Mouse (Mus musculus) forebrain, embryonic 14.5 days (tissue): ENCODE measurements around the gene Trim15. TPM values are rescaled to one million over a fixed set of nuclear protein-coding genes. Genes with fewer than 3 reads are reported as not detected.
A peak's percentile ranks its signal among the peaks of the same experiment; 100 is the strongest.

Source experiments
- ATAC-seq: fragments of 200-750 bp; cut with Nextera tagmentation; 2 replicates; pipeline ENCODE4 v1.8.0; 2017; ENCODE audit warnings: mild to moderate bottlenecking, moderate library complexity
- DNase-seq: peaks from one replicate; pipeline ENCODE4 v3.0.0-alpha.2; 2015; ENCODE audit warnings: low spot score
- H3K27ac ChIP-seq: fragments of 300-500 bp; sonication (generic); 2 replicates; pipeline ENCODE4 v1.5.1; 2014; ENCODE audit warnings: low read depth, mild to moderate bottlenecking, control low read depth, low read length, moderate library complexity
- H3K27me3 ChIP-seq: fragments of 300-500 bp; sonication (generic); replicated peaks from 2 replicates; pipeline ENCODE4 v1.6.1; 2014; ENCODE audit warnings: low read length, control low read depth, mixed read lengths; ENCODE audit not compliant: control insufficient read depth, insufficient read depth
- H3K36me3 ChIP-seq: fragments of 300-500 bp; sonication (generic); 2 replicates; pipeline ENCODE4 v1.6.1; 2014; ENCODE audit warnings: low read length, control low read depth; ENCODE audit not compliant: control insufficient read depth, insufficient read depth
- H3K4me1 ChIP-seq: fragments of 300-500 bp; sonication (generic); 2 replicates; pipeline ENCODE4 v1.6.1; 2014; ENCODE audit warnings: antibody characterized with exemption, low read length, control low read depth; ENCODE audit not compliant: control insufficient read depth, insufficient read depth
- H3K4me2 ChIP-seq: fragments of 300-500 bp; sonication (generic); 2 replicates; pipeline ENCODE4 v1.6.1; 2014; ENCODE audit warnings: mild to moderate bottlenecking, control low read depth, low read length
- H3K4me3 ChIP-seq: fragments of 300-500 bp; sonication (generic); 2 replicates; pipeline ENCODE4 v1.5.1; 2014; ENCODE audit warnings: low read depth, low read length, control low read depth
- H3K9ac ChIP-seq: fragments of 300-500 bp; sonication (generic); 2 replicates; pipeline ENCODE4 v1.6.1; 2014; ENCODE audit warnings: mild to moderate bottlenecking, low read length, control low read depth, moderate library complexity
- H3K9me3 ChIP-seq: fragments of 300-500 bp; sonication (generic); replicated peaks from 2 replicates; pipeline ENCODE4 v1.6.1; 2016; ENCODE audit warnings: low read length, control low read depth, mixed read lengths; ENCODE audit not compliant: control insufficient read depth
- WGBS: fragments of 180-500 bp; shearing (Covaris S2); extraction: QIAGEN DNeasy Blood & Tissue Kit; methylation state at CpG from one replicate; pipeline ENCODE4 v1.1.7; 2014; 5-methylcytosine and 5-hydroxymethylcytosine counted together
- polyA plus RNA-seq: library from polyadenylated mRNA; unstranded; fragments of >200 nt; fragmentation: Nextera tagmentation; extraction: Ambion mirVana; gene quantifications from 2 replicates; pipeline ENCODE4 v1.2.1, GENCODE M21; 2014

Gene Trim15
- polyA plus RNA-seq, 1 experiment from 2014 or later: 0.48 TPM

DNA sequence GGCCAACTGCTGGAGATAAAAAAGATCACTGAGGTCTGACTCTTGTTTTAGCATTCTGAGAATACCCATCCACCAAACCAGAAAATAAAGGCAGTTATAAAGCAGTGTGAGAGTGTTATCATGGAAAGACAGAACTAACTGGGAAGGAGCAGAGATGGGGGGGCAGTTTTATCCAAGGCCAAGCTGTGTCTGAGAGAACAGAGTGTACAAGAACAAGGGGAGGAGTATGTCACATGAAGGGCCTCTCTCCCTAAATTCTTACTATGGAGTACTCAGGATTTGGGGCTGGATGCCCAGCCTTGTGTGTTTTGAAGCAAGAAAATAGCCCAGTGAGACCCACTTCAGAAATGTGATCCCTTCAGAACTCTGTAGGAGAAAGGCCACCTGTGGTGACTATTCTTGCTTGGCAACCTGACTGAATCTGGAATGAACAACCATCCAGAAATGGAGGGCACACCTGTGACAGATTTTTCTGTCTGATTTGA is 26.0 kb downstream of the Trim15 start:
- Histone ChIP-seq H3K4me1 (no peaks in the 10 kb centered on the region; the same call in 1 of the 2 replicates), H3K9me3 (no peaks in the 10 kb centered on the region), H3K27me3 (no peaks in the 10 kb centered on the region), H3K27ac (no peak overlapping the region), H3K36me3 (no peaks in the 10 kb centered on the region), H3K4me2 (no peak overlapping the region), H3K4me3 (no peak overlapping the region), H3K9ac (no peak overlapping the region)
- DNase-seq: no peak
- no peak for ATAC-seq

DNA sequence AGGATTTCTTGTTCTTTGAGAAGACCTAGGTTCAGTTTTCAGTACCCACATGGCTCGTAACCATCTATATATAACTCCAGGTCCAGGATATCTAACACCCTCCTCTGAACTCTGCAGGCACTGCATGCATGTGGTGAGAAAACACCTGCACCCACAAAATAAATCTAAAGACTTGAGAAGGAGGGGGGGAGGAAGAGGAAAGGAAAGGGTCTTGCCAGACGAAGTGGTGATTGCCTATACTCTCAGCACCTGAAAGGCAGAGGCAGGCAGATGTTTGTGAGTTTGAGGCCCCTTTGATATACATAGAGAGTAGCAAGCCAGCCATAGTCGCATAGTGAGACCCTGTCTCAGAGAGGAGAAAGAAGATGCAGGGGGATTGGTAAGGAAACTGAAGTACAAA is 27.1 kb downstream of the Trim15 start:
- WGBS: 87% methylated on average over 3 of the region's 3 CpGs
- Histone ChIP-seq H3K36me3 (no peaks in the 10 kb centered on the region), H3K4me3 (no peak overlapping the region), H3K4me1 (no peaks in the 10 kb centered on the region; the same call in 1 of the 2 replicates), H3K9me3 (no peaks in the 10 kb centered on the region), H3K4me2 (no peak overlapping the region), H3K27ac (no peak overlapping the region), H3K9ac (no peak overlapping the region), H3K27me3 (no peaks in the 10 kb centered on the region)
- DNase-seq: no peak
- no peak for ATAC-seq

- Histone ChIP-seq H3K4me1 (no peaks in the 10 kb centered on the region; the same call in 1 of the 2 replicates), H3K27me3 (no peaks in the 10 kb centered on the region), H3K9me3 (no peaks in the 10 kb centered on the region), H3K36me3 (no peaks in the 10 kb centered on the region), H3K4me2 (no peak overlapping the region), H3K4me3 (no peak overlapping the region), H3K27ac (no peak overlapping the region), H3K9ac (no peak overlapping the region)
- ATAC-seq (no peak), DNase-seq (no peak)
- WGBS: 82% methylated on average over 5 of the region's 5 CpGs
Measured at GRCm38 (mm10) chr17:36839001-36839400, 28.0 kb downstream of the Trim15 start.

GRCm38 (mm10) chr17:36836874-36837647 is 29.9 kb downstream of the Trim15 start, which contains the start of gene Trim26:
TSS of gene Trim26 (plus strand) at chr17:36837134.
- H3K9me3 ChIP-seq: no peaks in the 10 kb centered on the region
- H3K36me3 ChIP-seq: no peaks in the 10 kb centered on the region
- H3K4me1 ChIP-seq: no peaks in the 10 kb centered on the region; the same call in 1 of the 2 replicates
- peak within 1 kb of the TSS; percentile 83 for H3K9ac ChIP-seq
- peak; percentile 98 for DNase-seq
- peak within 1 kb of the TSS; percentile 88 for H3K27ac ChIP-seq
- peak; percentile 99 for ATAC-seq
- peak within 1 kb of the TSS; percentile 67 for H3K4me2 ChIP-seq
- H3K4me3 ChIP-seq: peak within 1 kb of the TSS; percentile 67
- under 1% methylated on average over 58 of the region's 58 CpGs for WGBS
- H3K27me3 ChIP-seq: no peaks in the 10 kb centered on the region

GRCm38 (mm10) chr17:36836427-36836812 is 30.6 kb downstream of the Trim15 start:
- Histone ChIP-seq H3K36me3 (no peaks in the 10 kb centered on the region), H3K9me3 (no peaks in the 10 kb centered on the region), H3K4me3 (peak overlapping the region; percentile 67), H3K4me1 (no peaks in the 10 kb centered on the region; the same call in 1 of the 2 replicates), H3K9ac (peak overlapping the region; percentile 52), H3K27me3 (no peaks in the 10 kb centered on the region), H3K4me2 (peak overlapping the region; percentile 67), H3K27ac (peak overlapping the region; percentile 52; the same call in 1 of the 2 replicates)
- peak; percentile 32 for ATAC-seq
- 8% methylated on average over 3 of the region's 3 CpGs for WGBS
- no peak for DNase-seq

GRCm38 (mm10) chr17:36835591-36836426 is 31.2 kb downstream of the Trim15 start:
- 36% methylated on average over 12 of the region's 12 CpGs for WGBS
- Histone ChIP-seq H3K36me3 (no peaks in the 10 kb centered on the region), H3K27me3 (no peaks in the 10 kb centered on the region), H3K4me2 (peak overlapping the region; percentile 67), H3K4me1 (no peaks in the 10 kb centered on the region; the same call in 1 of the 2 replicates), H3K27ac (no peak overlapping the region), H3K9me3 (no peaks in the 10 kb centered on the region), H3K4me3 (no peak overlapping the region), H3K9ac (no peak overlapping the region)
- peak; percentile 5; the same call in 1 of the 2 replicates for ATAC-seq
- DNase-seq: peak; percentile 69

- H3K36me3 ChIP-seq: no peaks in the 10 kb centered on the region
- 58% methylated on average over 4 of the region's 4 CpGs for WGBS
- no peak overlapping the region for H3K4me2 ChIP-seq
- ATAC-seq (no peak), DNase-seq (no peak)
- no peaks in the 10 kb centered on the region for H3K27me3 ChIP-seq
- no peak overlapping the region for H3K4me3 ChIP-seq
- H3K9ac ChIP-seq: no peak overlapping the region
- H3K4me1 ChIP-seq: no peaks in the 10 kb centered on the region; the same call in 1 of the 2 replicates
- H3K9me3 ChIP-seq: no peaks in the 10 kb centered on the region
- H3K27ac ChIP-seq: no peak overlapping the region
Measured at GRCm38 (mm10) chr17:36832694-36833093, 34.3 kb downstream of the Trim15 start.

DNA sequence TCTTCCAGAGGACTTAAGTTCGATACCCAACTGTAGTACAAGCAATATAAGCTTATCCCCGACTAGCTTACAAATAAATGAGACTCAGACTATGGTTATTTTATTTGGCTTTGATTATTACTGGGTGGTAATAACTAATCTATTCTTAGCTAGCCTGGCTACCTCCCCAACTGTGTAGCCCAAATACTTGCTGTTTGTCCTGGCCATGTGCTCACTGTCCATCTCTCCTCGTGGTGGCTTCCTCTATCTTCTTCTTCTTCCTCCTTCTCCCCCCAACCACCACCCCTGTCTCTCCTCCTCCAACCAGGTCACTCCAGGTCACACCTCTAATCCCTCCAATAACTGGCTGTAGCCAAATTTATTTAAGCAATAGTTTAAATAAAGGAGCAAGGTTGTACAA is 36.5 kb downstream of the Trim15 start:
- Histone ChIP-seq H3K9ac (no peak overlapping the region), H3K27ac (no peak overlapping the region), H3K36me3 (no peaks in the 10 kb centered on the region), H3K4me1 (no peaks in the 10 kb centered on the region), H3K9me3 (no peaks in the 10 kb centered on the region), H3K4me2 (no peak overlapping the region), H3K4me3 (no peak overlapping the region), H3K27me3 (no peaks in the 10 kb centered on the region)
- ATAC-seq (no peak), DNase-seq (no peak)
- WGBS: 80% methylated on average over 3 of the region's 3 CpGs
